Comparison of ENCODE assay signal across 31 mouse cellular contexts in the genomic region with DNA sequence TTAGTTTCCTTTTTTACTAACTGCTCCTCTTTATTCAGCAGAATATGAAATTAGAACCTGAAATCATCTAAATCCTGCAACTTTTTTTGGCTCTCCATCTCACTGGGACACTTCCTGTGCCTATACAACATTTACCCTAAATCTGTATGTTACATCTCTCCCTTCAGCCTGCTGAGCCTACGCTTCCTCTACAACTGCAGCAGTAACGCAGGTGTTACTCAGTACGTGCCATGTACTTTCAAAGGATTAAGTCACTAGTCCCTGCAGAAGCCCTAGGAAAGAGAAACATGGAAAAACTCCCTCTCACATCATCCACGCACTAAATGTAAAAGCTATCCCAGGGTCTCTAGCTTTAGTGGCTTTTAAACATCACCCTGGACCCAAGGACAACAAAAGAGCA.
A peak's percentile ranks its signal among the peaks of the same experiment; 100 is the strongest.
DNase-seq lines count a peak whose midpoint lies in the region; ATAC-seq and TF ChIP-seq lines count a peak whose summit lies in the region.
"Had no signal": no experiment of that assay in that cellular context is flagged by ENCODE, and none has a peak within 500 bp of the region (broad histone marks: within the 10 kb centered on the region; RNA-seq: fewer than 3 reads in every experiment).

No protein-coding gene starts in this region.

- no peaks in the 10 kb centered on the region for H3K9me3 ChIP-seq in heart, embryonic 10.5 days
- H3K9me3 ChIP-seq in heart, embryonic 12.5 days (replicated peaks): no peaks in the 10 kb centered on the region
- no peaks in the 10 kb centered on the region for H3K9me3 ChIP-seq in heart, postnatal 0 days (replicated peaks; ENCODE audit: control insufficient read depth, low read length)
- H3K9me3 ChIP-seq in stomach, postnatal 0 days (ENCODE audit: control insufficient read depth, low read length): no peaks in the 10 kb centered on the region
- H3K9me3 ChIP-seq: embryonic facial prominence, embryonic 13.5 days; forebrain, embryonic 12.5 days; G1E; limb, embryonic 15.5 days; liver, embryonic 15.5 days; midbrain, embryonic 10.5 days; neural tube, embryonic 13.5 days had no signal

- ATAC-seq in heart, embryonic 12.5 days (ENCODE audit: insufficient number of reproducible peaks, low FRiP score): no peak
- ATAC-seq in heart, postnatal 0 days (ENCODE audit: insufficient read depth, low read depth): no peak
- ATAC-seq in stomach, postnatal 0 days (ENCODE audit: low FRiP score, low TSS enrichment): no peak
- ATAC-seq: midbrain, embryonic 16.5 days; Patski had no signal

- TF ChIP-seq CTCF in heart, postnatal 0 days (IDR thresholded peaks at IDR 0.05; ENCODE audit: low read depth): no peak
- no peak for TF ChIP-seq CTCF in stomach, postnatal 0 days (IDR thresholded peaks at IDR 0.05; ENCODE audit: low read depth)

- H3K27ac ChIP-seq in heart, embryonic 10.5 days: peak overlapping the region; percentile 56; the same call in 1 of the 2 replicates
- no peak overlapping the region for H3K27ac ChIP-seq in heart, embryonic 12.5 days (ENCODE audit: poor library complexity, severe bottlenecking)
- peak overlapping the region; percentile 31; the same call in 1 of the 2 replicates for H3K27ac ChIP-seq in heart, postnatal 0 days (ENCODE audit: low read depth)
- H3K27ac ChIP-seq in stomach, postnatal 0 days (replicated peaks): no peak overlapping the region
- H3K27ac ChIP-seq: embryonic facial prominence, embryonic 13.5 days; forebrain, embryonic 12.5 days; gastrocnemius, adult 2 months; hindbrain, embryonic 14.5 days; limb, embryonic 15.5 days; liver, embryonic 15.5 days; midbrain, embryonic 10.5 days; neural tube, embryonic 13.5 days had no signal

- no peaks in the 10 kb centered on the region for H3K27me3 ChIP-seq in heart, embryonic 10.5 days (ENCODE audit: insufficient read depth, poor library complexity, severe bottlenecking)
- H3K27me3 ChIP-seq in heart, embryonic 12.5 days (replicated peaks): no peaks in the 10 kb centered on the region
- H3K27me3 ChIP-seq in heart, postnatal 0 days (ENCODE audit: control insufficient read depth, insufficient read depth, low read length): no peaks in the 10 kb centered on the region
- H3K27me3 ChIP-seq in stomach, postnatal 0 days (ENCODE audit: control insufficient read depth, insufficient read depth, low read length): no peaks in the 10 kb centered on the region
- H3K27me3 ChIP-seq: CH12.LX; embryonic facial prominence, embryonic 13.5 days; forebrain, embryonic 12.5 days; limb, embryonic 15.5 days; liver, embryonic 15.5 days; neural tube, embryonic 13.5 days; Patski had no signal

- H3K4me3 ChIP-seq in heart, embryonic 10.5 days: no peak overlapping the region
- no peak overlapping the region for H3K4me3 ChIP-seq in heart, embryonic 12.5 days
- no peak overlapping the region for H3K4me3 ChIP-seq in heart, postnatal 0 days (ENCODE audit: low read depth, low read length)
- H3K4me3 ChIP-seq in stomach, postnatal 0 days (ENCODE audit: low read depth, low read length): no peak overlapping the region
- H3K4me3 ChIP-seq: embryonic facial prominence, embryonic 13.5 days; erythroblast, embryonic 14.5 days; forebrain, embryonic 12.5 days; gastrocnemius, adult 2 months; limb, embryonic 15.5 days; liver, embryonic 15.5 days; midbrain, embryonic 10.5 days; myocyte; neural tube, embryonic 13.5 days had no signal

- no peak overlapping the region for H3K9ac ChIP-seq in heart, embryonic 12.5 days
- H3K9ac ChIP-seq in heart, postnatal 0 days (replicated peaks; ENCODE audit: low read depth, low read length): no peak overlapping the region
- no peak overlapping the region for H3K9ac ChIP-seq in stomach, postnatal 0 days (ENCODE audit: low read length)
- H3K9ac ChIP-seq: embryonic facial prominence, embryonic 13.5 days; forebrain, embryonic 12.5 days; hindbrain, embryonic 14.5 days; limb, embryonic 15.5 days; liver, embryonic 15.5 days; neural tube, embryonic 13.5 days had no signal

- H3K4me1 ChIP-seq in heart, embryonic 10.5 days: peaks cover 64% of the 10 kb centered on the region
- peaks cover 58% of the 10 kb centered on the region for H3K4me1 ChIP-seq in heart, embryonic 12.5 days (replicated peaks)
- H3K4me1 ChIP-seq in heart, postnatal 0 days (ENCODE audit: control insufficient read depth, insufficient read depth): peaks cover 20% of the 10 kb centered on the region
- no peaks in the 10 kb centered on the region for H3K4me1 ChIP-seq in stomach, postnatal 0 days (replicated peaks; ENCODE audit: control insufficient read depth, insufficient read depth)

- WGBS in heart, embryonic 10.5 days: 60% methylated on average over 4 of the region's 4 CpGs
- whole genome bisulfite sequencing in heart, embryonic 12.5 days: 73% methylated on average over 4 of the region's 4 CpGs
- 76% methylated on average over 4 of the region's 4 CpGs for WGBS in heart, postnatal 0 days
- WGBS in stomach, postnatal 0 days: 83% methylated on average over 4 of the region's 4 CpGs

- no peak for DNase-seq in heart, embryonic 10.5 days (ENCODE audit: low spot score)
- no peak for DNase-seq in heart, postnatal 0 days (ENCODE audit: low spot score)
- no peak for DNase-seq in heart, postnatal 4 days
- DNase-seq in right cerebral cortex, adult 18-20 months: peak; percentile 38
- no peak for DNase-seq in right cerebral cortex, postnatal 25 days
- DNase-seq in stomach, postnatal 0 days (ENCODE audit: low spot score): peak; percentile 9
- no peak for DNase-seq in left cerebral cortex, adult 8-10 months (ENCODE audit: low spot score in 2 of 2)
- DNase-seq: adrenal gland, postnatal 36 days; cerebellum, adult 18-20 months; cerebellum, postnatal 36 days; embryo, embryonic 11 days; gastrocnemius, adult 2 months; kidney, adult 8-10 months; layer of hippocampus, adult 9-11 months; lung, postnatal 10 days; retina, postnatal 1 day; right cerebral cortex, postnatal 4 days had no signal

- H3K4me2 ChIP-seq in heart, embryonic 12.5 days: no peak overlapping the region
- no peak overlapping the region for H3K4me2 ChIP-seq in heart, postnatal 0 days (ENCODE audit: low read depth, low read length)
- H3K4me2 ChIP-seq in stomach, postnatal 0 days (replicated peaks; ENCODE audit: low read depth): no peak overlapping the region
- H3K4me2 ChIP-seq: embryonic facial prominence, embryonic 13.5 days; forebrain, embryonic 12.5 days; hindbrain, embryonic 14.5 days; limb, embryonic 15.5 days; liver, embryonic 15.5 days; neural tube, embryonic 13.5 days had no signal

- TF ChIP-seq EP300 in heart, postnatal 0 days (IDR thresholded peaks at IDR 0.05; ENCODE audit: low read depth): no peak
- no peak for TF ChIP-seq EP300 in stomach, postnatal 0 days (optimal IDR thresholded peaks at IDR 0.05)

- no peaks in the 10 kb centered on the region for H3K36me3 ChIP-seq in heart, embryonic 10.5 days
- H3K36me3 ChIP-seq in heart, embryonic 12.5 days: no peaks in the 10 kb centered on the region
- H3K36me3 ChIP-seq in heart, postnatal 0 days (replicated peaks; ENCODE audit: control insufficient read depth, insufficient read depth, low read length): no peaks in the 10 kb centered on the region
- no peaks in the 10 kb centered on the region for H3K36me3 ChIP-seq in stomach, postnatal 0 days (ENCODE audit: control insufficient read depth, insufficient read depth, low read length)
- H3K36me3 ChIP-seq: embryonic facial prominence, embryonic 13.5 days; forebrain, embryonic 12.5 days; G1E; limb, embryonic 15.5 days; liver, embryonic 15.5 days; midbrain, embryonic 10.5 days; neural tube, embryonic 13.5 days had no signal

Comparison
In these comparisons a context has a peak if more than half of its experiments do, and no peak if none do; other contexts are left out.
1. DNase-seq: peak in right cerebral cortex, adult 18-20 months (single experiment) and stomach, postnatal 0 days (single experiment); none in heart, embryonic 10.5 days (single experiment), heart, postnatal 0 days (single experiment), heart, postnatal 4 days (single experiment), right cerebral cortex, postnatal 25 days (single experiment) and left cerebral cortex, adult 8-10 months (0 of 2).
2. H3K27ac ChIP-seq: peak in heart, embryonic 10.5 days (single experiment) and heart, postnatal 0 days (single experiment); none in heart, embryonic 12.5 days (single experiment) and stomach, postnatal 0 days (single experiment).